Mouse (Mus musculus): ENCODE measurements around the gene Acsl4.

- TF ChIP-seq CEBPB (IDR thresholded peaks at IDR 0.05; ENCODE audit: insufficient read depth, poor library complexity, severe bottlenecking) = no peak
- TF ChIP-seq POLR2A (IDR thresholded peaks at IDR 0.05; ENCODE audit: insufficient read length, low read depth) = no peak
- no peak for TF ChIP-seq E2F4 (IDR thresholded peaks at IDR 0.05; ENCODE audit: insufficient read depth)
- TF ChIP-seq POLR2AphosphoS2 (IDR thresholded peaks at IDR 0.05; ENCODE audit: insufficient read length, low read depth) = no peak
- TF ChIP-seq TCF3 (IDR thresholded peaks at IDR 0.05; ENCODE audit: insufficient read length, low read depth) = no peak
- TF ChIP-seq TCF12 (IDR thresholded peaks at IDR 0.05; ENCODE audit: insufficient read depth, poor library complexity, severe bottlenecking) = no peak
- no peak for TF ChIP-seq MAX (IDR thresholded peaks at IDR 0.05; ENCODE audit: low read depth)
These were observed 84.3 kb downstream of the Acsl4 start, which contains the start of gene Kcne1l for GRCm38 (mm10) chrX:142305869-142306581.
